9 mouse cellular contexts compared by ENCODE assay signal in genomic region chrX:51374670-51375069, GRCm38 (mm10).
DNase-seq lines count a peak whose midpoint lies in the region; ATAC-seq and TF ChIP-seq lines count a peak whose summit lies in the region.
"Had no signal": no experiment of that assay in that cellular context is flagged by ENCODE, and none has a peak within 500 bp of the region (broad histone marks: within the 10 kb centered on the region; RNA-seq: fewer than 3 reads in every experiment).

No protein-coding gene starts in this region.

- H3K4me1 ChIP-seq in kidney, embryonic 14.5 days (ENCODE audit: control insufficient read depth, insufficient read depth, low read length), result no peaks in the 10 kb centered on the region
- no peaks in the 10 kb centered on the region for H3K4me1 ChIP-seq in forebrain, postnatal 0 days (ENCODE audit: insufficient read depth)
- H3K4me1 ChIP-seq in kidney, adult 2 months (ENCODE audit: control insufficient read depth, insufficient read depth, low read length), result no peaks in the 10 kb centered on the region
- no peaks in the 10 kb centered on the region for H3K4me1 ChIP-seq in limb, embryonic 10.5 days
- H3K4me1 ChIP-seq: embryonic facial prominence, embryonic 12.5 days had no signal

- no peak overlapping the region for H3K4me3 ChIP-seq in kidney, embryonic 14.5 days (ENCODE audit: low read length)
- H3K4me3 ChIP-seq in forebrain, postnatal 0 days (ENCODE audit: low read depth, low read length), result no peak overlapping the region
- no peak overlapping the region for H3K4me3 ChIP-seq in kidney, adult 2 months (ENCODE audit: insufficient read depth, low read depth, low read length)
- no peak overlapping the region for H3K4me3 ChIP-seq in limb, embryonic 10.5 days
- H3K4me3 ChIP-seq: embryonic facial prominence, embryonic 12.5 days had no signal

- no peak for ATAC-seq in kidney, embryonic 14.5 days (ENCODE audit: low FRiP score, low TSS enrichment)
- peak; percentile 59 for ATAC-seq in forebrain, postnatal 0 days

- no peaks in the 10 kb centered on the region for H3K9me3 ChIP-seq in kidney, embryonic 14.5 days (ENCODE audit: control insufficient read depth, low read length)
- H3K9me3 ChIP-seq in forebrain, postnatal 0 days (ENCODE audit: low read length), result no peaks in the 10 kb centered on the region
- H3K9me3 ChIP-seq in limb, embryonic 10.5 days (replicated peaks), result no peaks in the 10 kb centered on the region
- H3K9me3 ChIP-seq: embryonic facial prominence, embryonic 12.5 days had no signal

- DNase-seq in kidney, adult 18-20 months, result peak; percentile 75
- DNase-seq in c-Kit-positive CD71-positive TER-119-positive erythroid progenitor cells, embryonic 14.5 days (ENCODE audit: low spot score), result peak; percentile 21
- peak; percentile 85 for DNase-seq in forebrain, postnatal 0 days
- peak; percentile 55 for DNase-seq in kidney, adult 2 months
- peak; percentile 65 for DNase-seq in limb, embryonic 10.5 days (ENCODE audit: low spot score)
- DNase-seq in retina, embryonic 14.5 days (ENCODE audit: low spot score), result peak; percentile 86
- peak; percentile 71 for DNase-seq in urinary bladder, postnatal 14 days (ENCODE audit: low spot score)

- no peak overlapping the region for H3K27ac ChIP-seq in kidney, embryonic 14.5 days (ENCODE audit: low read depth, low read length)
- no peak overlapping the region for H3K27ac ChIP-seq in forebrain, postnatal 0 days (ENCODE audit: low read depth, low read length)
- H3K27ac ChIP-seq in kidney, adult 2 months (ENCODE audit: insufficient read depth, low read depth, low read length), result no peak overlapping the region
- H3K27ac ChIP-seq in limb, embryonic 10.5 days, result no peak overlapping the region
- H3K27ac ChIP-seq: embryonic facial prominence, embryonic 12.5 days had no signal

- peak; percentile 72 for TF ChIP-seq CTCF in forebrain, postnatal 0 days (IDR thresholded peaks at IDR 0.05; ENCODE audit: low read depth)
- TF ChIP-seq CTCF in kidney, adult 2 months (conservative IDR thresholded peaks at IDR 0.05; ENCODE audit: insufficient read depth, insufficient read length, low read depth, low read length), result peak; percentile 37

- no peak overlapping the region for H3K9ac ChIP-seq in kidney, embryonic 14.5 days (ENCODE audit: low read depth, low read length)
- no peak overlapping the region for H3K9ac ChIP-seq in forebrain, postnatal 0 days
- H3K9ac ChIP-seq: embryonic facial prominence, embryonic 12.5 days had no signal

- no peak overlapping the region for H3K4me2 ChIP-seq in kidney, embryonic 14.5 days (replicated peaks; ENCODE audit: low read depth, low read length)
- no peak overlapping the region for H3K4me2 ChIP-seq in forebrain, postnatal 0 days (ENCODE audit: low read depth)
- H3K4me2 ChIP-seq: embryonic facial prominence, embryonic 12.5 days had no signal

- H3K36me3 ChIP-seq in kidney, embryonic 14.5 days (ENCODE audit: control insufficient read depth, insufficient read depth, low read length), result no peaks in the 10 kb centered on the region
- H3K36me3 ChIP-seq in forebrain, postnatal 0 days (ENCODE audit: insufficient read depth), result no peaks in the 10 kb centered on the region
- no peaks in the 10 kb centered on the region for H3K36me3 ChIP-seq in kidney, adult 2 months (ENCODE audit: control insufficient read depth, insufficient read depth, low read length)
- no peaks in the 10 kb centered on the region for H3K36me3 ChIP-seq in limb, embryonic 10.5 days
- H3K36me3 ChIP-seq: embryonic facial prominence, embryonic 12.5 days had no signal

- TF ChIP-seq POLR2A in kidney, adult 2 months (IDR thresholded peaks at IDR 0.05; ENCODE audit: low read depth, low read length), result no peak

- 18% methylated on average over 5 of the region's 5 CpGs for WGBS in kidney, embryonic 14.5 days
- 23% methylated on average over 5 of the region's 5 CpGs for WGBS in forebrain, postnatal 0 days
- WGBS in kidney, adult 2 months, result 0% methylated on average over 5 of the region's 5 CpGs
- 15% methylated on average over 5 of the region's 5 CpGs for WGBS in limb, embryonic 10.5 days

- H3K27me3 ChIP-seq in kidney, embryonic 14.5 days (ENCODE audit: control insufficient read depth, insufficient read depth, low read length), result peaks cover 3% of the 10 kb centered on the region; the same call in 1 of the 2 replicates
- H3K27me3 ChIP-seq in forebrain, postnatal 0 days (ENCODE audit: insufficient read depth, low read length), result no peaks in the 10 kb centered on the region
- no peaks in the 10 kb centered on the region for H3K27me3 ChIP-seq in kidney, adult 2 months (replicated peaks; ENCODE audit: control insufficient read depth, insufficient read depth, low read length)
- peaks cover 25% of the 10 kb centered on the region for H3K27me3 ChIP-seq in limb, embryonic 10.5 days (ENCODE audit: low read depth, poor library complexity, severe bottlenecking)
- H3K27me3 ChIP-seq: embryonic facial prominence, embryonic 12.5 days had no signal

Comparison
In these comparisons a context has a peak if more than half of its experiments do, and no peak if none do; other contexts are left out.
1. DNase-seq: peak in every context shown above with its lines; median percentile 86 in retina, embryonic 14.5 days; 85 in forebrain, postnatal 0 days; 75 in kidney, adult 18-20 months; 71 in urinary bladder, postnatal 14 days; 65 in limb, embryonic 10.5 days; 55 in kidney, adult 2 months; 21 in c-Kit-positive CD71-positive TER-119-positive erythroid progenitor cells, embryonic 14.5 days.